Mouse (Mus musculus): ENCODE results near the gene Ilf3. TPM values are rescaled to one million over a fixed set of nuclear protein-coding genes. Genes with fewer than 3 reads are reported as not detected.
A peak's percentile ranks its signal among the peaks of the same experiment; 100 is the strongest.

The Ilf3 gene
- polyA plus RNA-seq, 1 experiment, result 94.0 TPM

DNA sequence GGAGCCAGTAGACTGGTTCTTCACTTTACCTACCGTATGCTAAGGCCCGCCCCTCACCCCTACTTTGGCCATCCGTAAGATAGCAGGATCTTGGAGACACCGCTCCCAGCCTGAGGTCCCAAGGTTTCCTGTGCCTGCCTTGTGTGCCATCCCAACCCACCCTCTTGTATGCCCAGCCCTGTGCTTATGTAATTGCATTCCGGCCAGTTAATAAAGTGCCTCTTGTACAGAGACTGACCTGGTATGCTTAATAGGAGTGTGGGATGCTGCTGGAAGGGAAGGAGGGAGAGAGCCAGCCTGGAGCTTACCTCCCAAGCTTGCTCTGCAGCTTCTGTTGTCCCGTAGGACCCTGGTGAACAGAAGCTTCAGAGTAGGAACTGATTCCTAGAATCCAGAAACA, 12.9 kb upstream of the Ilf3 start:
- no peak for TF ChIP-seq POLR2A (IDR thresholded peaks at IDR 0.05; ENCODE audit: low read depth, low read length)
- H3K27ac ChIP-seq (ENCODE audit: insufficient read depth, low read length), result no peak overlapping the region
- H3K4me3 ChIP-seq (ENCODE audit: insufficient read depth, low read length), result no peak overlapping the region

DNA sequence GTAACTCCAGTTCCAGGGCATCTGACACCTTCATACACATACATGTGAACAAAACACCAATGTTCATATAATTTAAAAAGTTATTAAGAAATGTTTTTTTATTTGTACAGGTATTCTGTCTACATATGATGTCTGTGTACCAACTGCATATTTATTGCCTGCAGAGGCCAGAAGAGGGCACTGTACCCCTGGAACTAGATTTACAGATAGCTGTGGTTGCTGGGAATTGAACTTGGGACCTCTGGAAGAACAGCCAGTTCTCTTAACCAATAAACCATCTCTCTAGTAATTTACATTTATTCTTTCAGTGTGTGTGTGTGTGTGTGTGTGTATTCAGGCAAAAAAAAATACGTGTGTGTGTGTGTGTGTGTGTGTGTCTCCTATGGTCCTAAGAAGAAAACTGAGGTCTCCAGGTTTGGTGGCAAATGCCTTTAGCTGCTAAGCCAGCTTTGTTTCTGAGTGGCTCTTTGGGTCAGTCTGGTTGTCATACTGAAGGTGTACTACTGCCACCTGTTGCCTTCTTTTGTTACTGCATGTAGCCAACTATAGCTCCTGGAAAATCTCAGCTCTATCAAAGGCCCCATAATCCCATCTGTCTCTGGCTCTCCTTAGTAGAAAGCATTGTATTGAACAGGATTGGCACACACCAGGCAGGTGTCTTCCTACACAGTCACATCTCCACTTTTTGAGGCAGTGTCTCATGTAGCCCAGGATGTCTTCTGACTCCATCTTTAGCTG, 10.5 kb upstream of the Ilf3 start:
- Histone ChIP-seq H3K4me1 (ENCODE audit: control insufficient read depth, insufficient read depth, low read length) (no peaks in the 10 kb centered on the region), H3K4me3 (ENCODE audit: insufficient read depth, low read length) (no peak overlapping the region), H3K27ac (ENCODE audit: insufficient read depth, low read length) (no peak overlapping the region)
- TF ChIP-seq CTCF (IDR thresholded peaks at IDR 0.05; ENCODE audit: borderline replicate concordance, insufficient read depth, low read length), result no peak
- TF ChIP-seq POLR2A (IDR thresholded peaks at IDR 0.05; ENCODE audit: low read depth, low read length), result no peak

More for the DNA sequence above, 12.9 kb upstream of the Ilf3 start:
- no peaks in the 10 kb centered on the region for H3K4me1 ChIP-seq (ENCODE audit: control insufficient read depth, insufficient read depth, low read length)

DNA sequence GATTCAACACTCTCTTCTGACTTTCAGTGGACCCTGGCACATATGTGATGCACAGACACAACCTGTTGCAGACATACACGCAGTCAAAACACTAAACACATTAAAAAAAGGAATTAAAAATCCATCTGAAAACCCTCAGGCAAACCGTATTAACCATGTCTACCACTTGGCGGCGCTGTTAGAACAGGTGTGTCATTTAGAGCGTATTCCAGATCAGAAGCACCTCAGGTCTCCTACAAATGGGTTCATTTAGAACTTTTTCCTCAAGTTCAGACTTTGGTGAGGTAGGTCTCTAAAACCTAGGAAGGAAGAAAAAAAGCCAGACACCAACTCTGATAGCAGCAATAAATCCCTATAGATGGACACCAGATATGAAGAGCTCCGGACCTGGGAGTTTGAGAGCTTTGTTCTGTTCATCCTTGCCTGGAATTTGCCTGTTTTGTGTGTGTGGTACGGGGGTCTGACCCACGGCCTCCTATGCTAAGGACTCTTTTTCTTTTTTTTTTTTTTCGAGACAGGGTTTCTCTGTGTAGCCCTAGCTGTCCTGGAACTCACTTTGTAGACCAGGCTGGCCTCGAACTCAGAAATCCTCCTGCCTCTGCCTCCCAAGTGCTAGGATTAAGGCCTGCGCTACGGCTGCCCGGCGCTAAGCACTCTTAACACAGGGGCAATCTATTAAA, 990 bp upstream of the Ilf3 start:
- Histone ChIP-seq H3K4me1 (ENCODE audit: control insufficient read depth, insufficient read depth, low read length) (no peaks in the 10 kb centered on the region), H3K4me3 (ENCODE audit: insufficient read depth, low read length) (no peak overlapping the region), H3K27ac (ENCODE audit: insufficient read depth, low read length) (peak overlapping the region; percentile 56)
- TF ChIP-seq POLR2A (IDR thresholded peaks at IDR 0.05; ENCODE audit: low read depth, low read length) (no peak), CTCF (IDR thresholded peaks at IDR 0.05; ENCODE audit: borderline replicate concordance, insufficient read depth, low read length) (no peak)

DNA sequence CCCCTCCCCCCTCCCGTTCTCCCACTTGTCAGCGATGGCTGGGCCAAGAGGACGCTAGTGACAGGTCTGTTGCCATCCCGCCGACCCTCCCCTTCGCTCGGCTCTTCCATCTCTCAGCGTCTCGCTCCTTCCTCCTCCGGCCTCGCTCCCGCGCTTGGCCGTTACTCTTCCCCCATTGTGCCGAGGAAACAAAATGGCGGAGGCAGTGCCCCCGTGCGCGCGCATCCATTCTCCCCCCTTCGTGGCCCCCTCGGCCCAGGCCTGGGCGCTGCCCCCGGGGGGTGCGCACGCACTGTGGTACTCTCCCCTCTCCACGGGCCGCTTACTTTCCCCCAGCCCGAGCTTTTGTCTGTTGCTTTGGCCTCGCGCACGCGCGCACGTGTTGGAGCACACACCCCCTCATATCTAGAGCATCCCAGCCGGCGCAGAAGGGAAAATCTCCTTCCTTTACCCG, 487 bp downstream of the Ilf3 start:
- Histone ChIP-seq H3K4me3 (ENCODE audit: insufficient read depth, low read length) (peak overlapping the region; percentile 83), H3K4me1 (ENCODE audit: control insufficient read depth, insufficient read depth, low read length) (no peaks in the 10 kb centered on the region), H3K27ac (ENCODE audit: insufficient read depth, low read length) (peak overlapping the region; percentile 34)
- no peak for TF ChIP-seq CTCF (IDR thresholded peaks at IDR 0.05; ENCODE audit: borderline replicate concordance, insufficient read depth, low read length)
- TF ChIP-seq POLR2A (IDR thresholded peaks at IDR 0.05; ENCODE audit: low read depth, low read length), result peak; percentile 58

DNA sequence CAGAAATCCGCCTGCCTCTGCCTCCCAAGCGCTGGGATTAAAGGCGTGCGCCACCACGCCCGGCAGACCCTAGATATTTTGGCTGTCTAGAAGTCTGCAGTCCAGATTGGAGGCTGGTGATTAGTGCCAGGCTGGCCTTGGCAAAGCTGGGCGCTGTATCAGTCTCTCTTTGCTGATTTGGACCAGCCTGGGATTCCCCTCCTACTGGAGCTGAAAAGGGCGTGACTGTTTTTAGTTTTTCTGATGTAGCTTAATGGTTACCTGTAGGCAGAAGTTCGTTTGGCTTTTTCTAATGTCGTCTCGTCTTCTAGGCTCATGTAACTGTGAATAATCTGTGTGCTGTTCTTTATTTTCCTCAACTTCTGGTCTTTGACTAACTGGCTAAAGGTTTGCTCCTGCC, 1.4 kb downstream of the Ilf3 start:
- TF ChIP-seq CTCF (IDR thresholded peaks at IDR 0.05; ENCODE audit: borderline replicate concordance, insufficient read depth, low read length) (no peak), POLR2A (IDR thresholded peaks at IDR 0.05; ENCODE audit: low read depth, low read length) (no peak)
- Histone ChIP-seq H3K4me3 (ENCODE audit: insufficient read depth, low read length) (peak overlapping the region; percentile 83), H3K27ac (ENCODE audit: insufficient read depth, low read length) (no peak overlapping the region), H3K4me1 (ENCODE audit: control insufficient read depth, insufficient read depth, low read length) (no peaks in the 10 kb centered on the region)

DNA sequence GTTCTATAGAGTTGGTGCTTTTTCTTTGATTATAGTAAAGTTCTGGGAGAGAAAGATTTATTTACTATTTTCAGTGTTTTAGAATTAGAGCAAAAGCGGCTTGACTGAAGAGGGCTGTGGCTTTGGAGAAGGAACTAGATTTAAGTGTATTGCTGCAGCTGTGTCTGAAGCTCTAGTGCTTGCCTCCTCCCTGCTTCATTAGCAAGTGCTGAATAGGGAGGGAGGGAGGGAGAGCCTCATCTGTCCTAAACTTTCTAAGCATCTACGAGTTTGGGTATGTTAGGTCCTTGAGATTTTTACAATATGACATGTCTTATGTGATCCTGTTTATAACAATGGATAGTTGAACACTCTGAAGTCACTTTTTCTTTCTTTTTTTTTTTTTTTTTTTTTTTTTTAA, 3.2 kb downstream of the Ilf3 start:
- no peak overlapping the region for H3K4me3 ChIP-seq (ENCODE audit: insufficient read depth, low read length)
- TF ChIP-seq CTCF (IDR thresholded peaks at IDR 0.05; ENCODE audit: borderline replicate concordance, insufficient read depth, low read length), result no peak
- TF ChIP-seq POLR2A (IDR thresholded peaks at IDR 0.05; ENCODE audit: low read depth, low read length), result no peak
- no peak overlapping the region for H3K27ac ChIP-seq (ENCODE audit: insufficient read depth, low read length)
- peaks cover 2% of the 10 kb centered on the region; the same call in 1 of the 2 replicates for H3K4me1 ChIP-seq (ENCODE audit: control insufficient read depth, insufficient read depth, low read length)

DNA sequence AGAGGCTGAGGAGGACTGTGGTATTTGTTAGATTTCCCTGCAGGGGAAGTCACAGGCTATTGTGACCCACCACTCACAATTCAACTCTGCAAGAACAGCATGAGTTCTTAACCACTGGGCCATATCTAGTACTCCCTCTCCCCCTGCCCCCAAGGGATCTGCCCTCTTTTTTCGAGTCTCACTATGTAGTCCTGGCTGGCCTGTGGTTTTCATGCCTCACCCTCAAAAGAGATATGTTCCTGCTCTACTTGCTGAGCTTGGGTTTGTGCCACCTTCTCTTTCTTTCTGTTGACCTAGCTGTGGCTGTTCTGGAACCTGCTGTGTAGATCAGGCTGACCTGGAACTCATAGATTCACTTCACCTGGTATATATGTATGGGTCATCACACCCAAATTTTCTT, 4.8 kb downstream of the Ilf3 start:
- H3K4me1 ChIP-seq (ENCODE audit: control insufficient read depth, insufficient read depth, low read length), result peaks cover 2% of the 10 kb centered on the region; the same call in 1 of the 2 replicates
- H3K27ac ChIP-seq (ENCODE audit: insufficient read depth, low read length), result no peak overlapping the region
- TF ChIP-seq POLR2A (IDR thresholded peaks at IDR 0.05; ENCODE audit: low read depth, low read length) (no peak), CTCF (IDR thresholded peaks at IDR 0.05; ENCODE audit: borderline replicate concordance, insufficient read depth, low read length) (no peak)
- H3K4me3 ChIP-seq (ENCODE audit: insufficient read depth, low read length), result no peak overlapping the region

DNA sequence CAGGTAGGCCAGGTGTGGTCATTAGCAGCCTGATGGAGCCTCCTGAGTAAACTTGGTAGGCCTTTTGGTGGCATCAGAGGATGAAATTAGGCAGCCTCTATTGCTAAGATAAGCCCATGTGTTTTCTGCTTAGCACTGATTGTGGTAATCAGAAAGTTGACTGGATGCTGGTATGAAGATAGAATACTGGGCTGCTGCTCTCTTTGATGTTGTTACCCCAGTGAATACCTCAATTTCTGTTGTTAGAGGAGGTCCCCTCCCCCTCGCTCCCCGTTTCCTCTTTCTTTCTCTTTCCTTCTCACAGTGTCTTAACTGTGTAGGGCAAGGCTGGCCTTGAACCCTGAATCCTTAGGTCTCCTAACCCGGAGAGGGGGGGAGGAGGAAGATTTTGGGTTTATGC, 11.5 kb downstream of the Ilf3 start:
- no peak overlapping the region for H3K4me3 ChIP-seq (ENCODE audit: insufficient read depth, low read length)
- peaks cover 2% of the 10 kb centered on the region; the same call in 1 of the 2 replicates for H3K4me1 ChIP-seq (ENCODE audit: control insufficient read depth, insufficient read depth, low read length)
- TF ChIP-seq CTCF (IDR thresholded peaks at IDR 0.05; ENCODE audit: borderline replicate concordance, insufficient read depth, low read length) (no peak), POLR2A (IDR thresholded peaks at IDR 0.05; ENCODE audit: low read depth, low read length) (no peak)
- no peak overlapping the region for H3K27ac ChIP-seq (ENCODE audit: insufficient read depth, low read length)

DNA sequence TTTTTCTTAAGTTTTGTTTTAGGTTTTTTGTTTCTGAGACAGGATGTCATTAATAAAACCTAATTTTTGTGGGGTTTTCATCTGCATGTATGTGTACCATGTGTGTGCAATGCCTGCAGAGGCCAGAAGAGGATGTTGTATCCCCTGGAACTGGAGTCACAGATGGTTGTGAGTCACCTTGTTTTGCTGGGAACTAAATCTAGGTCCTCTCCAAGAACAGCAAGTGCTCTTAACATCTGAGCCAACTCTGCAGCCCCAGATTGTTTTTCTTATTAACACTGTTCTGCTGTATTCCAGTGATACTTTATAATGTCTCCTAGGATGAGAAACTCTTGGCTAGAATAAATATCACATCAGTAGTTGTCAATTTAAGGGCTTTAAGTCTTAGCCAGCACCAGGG, 13.2 kb downstream of the Ilf3 start:
- no peaks in the 10 kb centered on the region; the same call in 1 of the 2 replicates for H3K4me1 ChIP-seq (ENCODE audit: control insufficient read depth, insufficient read depth, low read length)
- no peak overlapping the region for H3K4me3 ChIP-seq (ENCODE audit: insufficient read depth, low read length)
- no peak overlapping the region for H3K27ac ChIP-seq (ENCODE audit: insufficient read depth, low read length)
- TF ChIP-seq POLR2A (IDR thresholded peaks at IDR 0.05; ENCODE audit: low read depth, low read length), result no peak
- TF ChIP-seq CTCF (IDR thresholded peaks at IDR 0.05; ENCODE audit: borderline replicate concordance, insufficient read depth, low read length), result no peak

DNA sequence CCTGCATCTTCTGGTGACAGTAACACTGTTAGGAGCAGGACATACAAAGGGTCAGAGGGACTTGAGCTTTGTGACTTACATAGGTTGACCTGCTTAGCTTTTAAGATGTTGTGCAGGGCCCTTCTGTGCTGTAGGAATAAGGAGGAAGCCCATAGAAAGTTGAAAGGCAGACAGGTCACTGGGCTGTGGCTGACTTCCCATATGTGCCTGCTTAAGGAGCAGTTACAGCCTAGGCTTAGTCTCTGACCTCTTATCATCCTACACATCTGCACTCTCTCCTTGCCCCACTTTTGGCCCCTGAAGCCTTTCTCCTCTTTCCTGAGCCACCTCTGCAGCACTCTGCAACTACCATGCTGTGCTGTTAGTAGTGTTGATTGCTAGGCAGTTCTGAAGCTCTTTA, 16.3 kb downstream of the Ilf3 start:
- H3K4me3 ChIP-seq (ENCODE audit: insufficient read depth, low read length), result no peak overlapping the region
- no peak overlapping the region for H3K27ac ChIP-seq (ENCODE audit: insufficient read depth, low read length)
- no peak for TF ChIP-seq POLR2A (IDR thresholded peaks at IDR 0.05; ENCODE audit: low read depth, low read length)
- H3K4me1 ChIP-seq (ENCODE audit: control insufficient read depth, insufficient read depth, low read length), result no peaks in the 10 kb centered on the region; the same call in 1 of the 2 replicates
